Mouse (Mus musculus): ENCODE measurements at regions not wholly inside any gene's neighbourhood (a gene's known extent, or its start where the extent isn't known, plus 50 kb on each side); places are given as distances from the start of the nearest gene placed in this dataset.
A peak's percentile ranks its signal among the peaks of the same experiment; 100 is the strongest.

- TF ChIP-seq CTCF (conservative IDR thresholded peaks at IDR 0.05): no peak
- no peak for DNase-seq (ENCODE audit: low spot score in 2 of 2)
- Histone ChIP-seq H3K27ac (no peak overlapping the region), H3K4me3 (no peak overlapping the region)
These were observed 136.0 kb upstream of the Fndc3a start for GRCm38 (mm10) chr14:72845621-72846440.

GRCm38 (mm10) chr14:72844753-72845369 is 135.1 kb upstream of the Fndc3a start:
- peak in 1 of 2 experiments; percentile 24 for DNase-seq (ENCODE audit: low spot score in 2 of 2)
- no peak overlapping the region for H3K4me3 ChIP-seq
- H3K27ac ChIP-seq: peak overlapping the region; percentile 32; the same call in 1 of the 2 replicates
- TF ChIP-seq CTCF (conservative IDR thresholded peaks at IDR 0.05): no peak

DNA sequence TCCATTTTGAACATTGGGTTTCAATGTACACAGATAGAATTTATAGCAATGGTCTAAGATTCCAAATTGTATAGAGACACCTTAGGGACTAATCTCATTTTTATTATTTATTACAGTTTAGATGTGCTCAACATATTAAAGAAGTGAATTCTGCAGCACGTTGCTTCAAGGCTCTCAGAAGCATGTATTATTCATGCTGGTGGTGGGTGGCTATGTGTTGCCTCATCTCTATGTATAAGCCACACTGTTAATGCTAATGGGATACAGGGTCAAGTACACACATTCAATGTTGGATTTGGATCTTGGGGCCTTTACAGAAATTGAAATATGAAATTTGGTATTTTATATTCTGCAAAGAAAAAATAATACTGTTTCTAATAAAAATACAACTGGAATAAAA is 131.9 kb upstream of the Fndc3a start:
- TF ChIP-seq CTCF (conservative IDR thresholded peaks at IDR 0.05): no peak
- DNase-seq (ENCODE audit: low spot score in 2 of 2): no peak
- H3K27ac ChIP-seq: no peak overlapping the region
- no peak overlapping the region for H3K4me3 ChIP-seq

DNA sequence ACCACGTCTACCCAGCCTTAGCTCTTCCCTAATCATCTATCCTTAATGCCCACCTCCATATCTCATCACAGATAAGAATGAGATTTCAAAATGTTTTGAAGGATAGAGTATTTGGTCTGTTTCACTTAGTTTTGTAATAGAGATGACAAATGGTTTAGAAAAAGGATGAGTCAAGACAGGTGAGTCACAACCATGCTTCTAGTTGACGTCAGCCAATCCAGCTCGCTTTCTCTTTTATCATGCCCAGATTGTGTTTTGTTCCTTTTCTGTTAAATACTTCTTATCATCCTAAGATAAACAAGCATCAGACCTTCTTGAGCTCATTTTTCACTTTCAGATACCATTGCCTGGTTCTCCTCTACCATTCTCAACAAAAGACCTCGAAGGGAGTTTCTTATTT is 125.4 kb upstream of the Fndc3a start:
- Histone ChIP-seq H3K27ac (no peak overlapping the region), H3K4me3 (no peak overlapping the region)
- TF ChIP-seq CTCF (conservative IDR thresholded peaks at IDR 0.05): no peak
- no peak for DNase-seq (ENCODE audit: low spot score in 2 of 2)

DNA sequence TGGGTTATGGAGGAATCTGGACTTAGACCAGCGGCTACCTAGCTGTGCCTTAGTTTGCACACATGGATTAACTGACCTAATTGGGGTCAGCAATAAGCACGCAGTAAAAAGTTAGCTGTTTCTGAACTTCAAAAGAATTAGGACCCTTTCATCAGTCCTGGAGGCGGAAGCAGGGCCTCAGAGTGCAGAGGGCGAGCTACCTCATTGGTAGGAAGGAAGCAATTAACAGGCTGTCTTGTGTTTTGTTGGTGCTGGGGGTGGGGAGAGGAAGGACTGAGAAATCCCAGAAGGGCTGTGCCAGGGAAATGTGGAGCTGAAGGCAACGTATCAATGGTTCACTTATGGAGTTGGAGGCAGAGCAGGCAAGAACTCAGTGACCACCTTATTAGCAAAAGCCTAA is 119.5 kb upstream of the Fndc3a start:
- Histone ChIP-seq H3K4me3 (no peak overlapping the region), H3K27ac (no peak overlapping the region)
- DNase-seq (ENCODE audit: low spot score in 2 of 2): no peak
- TF ChIP-seq CTCF (conservative IDR thresholded peaks at IDR 0.05): no peak

DNA sequence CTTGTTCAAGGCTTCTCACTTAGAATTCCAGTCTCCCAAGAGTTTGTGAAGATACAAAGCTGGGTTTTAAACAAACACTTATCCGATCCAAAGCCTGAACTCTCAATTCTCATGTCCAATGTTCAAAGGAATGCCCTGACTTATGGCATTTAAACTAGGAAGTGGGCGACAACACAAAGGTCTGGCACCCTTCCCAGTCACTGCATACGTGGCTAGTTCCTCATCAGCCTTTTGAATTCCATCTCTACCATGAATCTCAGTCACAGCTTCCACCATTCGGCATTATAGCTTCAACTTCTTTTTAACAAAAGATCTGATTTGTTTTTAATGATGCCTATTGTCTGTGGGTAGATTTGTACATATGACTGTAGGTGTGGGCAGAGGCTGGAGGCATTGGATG is 115.7 kb upstream of the Fndc3a start:
- no peak for DNase-seq (ENCODE audit: low spot score in 2 of 2)
- Histone ChIP-seq H3K27ac (no peak overlapping the region), H3K4me3 (no peak overlapping the region)
- TF ChIP-seq CTCF (conservative IDR thresholded peaks at IDR 0.05): no peak

- H3K27ac ChIP-seq: no peak overlapping the region
- no peak overlapping the region for H3K4me3 ChIP-seq
- TF ChIP-seq CTCF (conservative IDR thresholded peaks at IDR 0.05): no peak
- DNase-seq (ENCODE audit: low spot score in 2 of 2): no peak
These were observed 112.4 kb upstream of the Fndc3a start for GRCm38 (mm10) chr14:72822231-72822615.

DNA sequence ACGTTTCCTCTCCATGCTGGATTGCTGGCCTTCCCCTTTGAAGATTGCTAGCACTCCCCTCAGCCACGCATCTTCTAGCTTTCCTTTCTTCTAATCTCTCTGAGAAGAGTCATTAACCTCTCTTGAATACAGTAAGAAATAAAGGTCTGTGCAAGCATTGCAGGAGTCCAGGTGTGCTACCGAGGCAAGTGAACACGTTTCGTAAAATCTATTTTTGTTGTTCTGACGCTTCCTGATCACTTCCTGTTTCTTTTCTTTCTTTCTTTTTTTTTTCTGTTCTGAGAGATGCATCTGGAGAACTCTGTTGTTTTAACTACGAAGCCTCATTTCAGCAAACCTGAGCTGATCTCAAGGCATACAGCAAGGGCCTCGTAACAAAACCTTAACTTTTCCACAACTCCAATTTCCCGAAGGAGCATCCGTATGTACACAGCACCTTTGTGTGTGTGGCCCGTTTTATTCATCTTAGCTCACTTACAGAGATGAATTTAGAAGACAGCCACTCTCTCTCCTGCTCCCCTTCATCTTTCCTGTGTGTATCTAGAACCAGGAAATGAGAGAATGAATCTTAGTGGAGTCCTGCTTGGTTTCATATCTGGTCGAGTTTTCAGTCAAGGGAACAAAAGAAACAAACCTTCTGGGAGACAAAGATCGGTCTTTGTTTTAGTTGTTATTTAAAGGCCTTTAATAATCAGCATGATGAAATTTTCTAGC is 111.9 kb upstream of the Fndc3a start:
- Histone ChIP-seq H3K4me3 (no peak overlapping the region), H3K27ac (no peak overlapping the region)
- DNase-seq (ENCODE audit: low spot score in 2 of 2): no peak
- no peak for TF ChIP-seq CTCF (conservative IDR thresholded peaks at IDR 0.05)

DNA sequence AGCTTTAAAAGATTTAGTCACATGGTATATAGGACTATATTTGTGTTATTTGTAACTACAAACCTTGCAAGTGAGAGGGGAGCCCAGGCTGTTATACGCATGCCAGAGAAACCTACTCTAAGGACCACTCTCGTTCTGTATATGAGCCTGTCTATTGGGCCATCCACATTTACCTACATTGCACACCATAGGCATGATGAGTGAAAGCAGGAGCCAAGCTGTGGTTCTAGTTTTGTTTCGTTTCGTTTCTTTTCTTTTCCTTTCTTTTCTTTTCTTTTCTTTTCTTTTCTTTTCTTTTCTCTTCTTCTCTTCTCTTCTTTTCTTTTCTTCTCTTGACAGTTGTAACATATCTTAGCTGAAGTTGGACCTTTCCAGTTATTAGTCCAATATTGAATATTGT is 109.2 kb upstream of the Fndc3a start:
- Histone ChIP-seq H3K4me3 (no peak overlapping the region), H3K27ac (no peak overlapping the region)
- no peak for TF ChIP-seq CTCF (conservative IDR thresholded peaks at IDR 0.05)
- no peak for DNase-seq (ENCODE audit: low spot score in 2 of 2)

- no peak for DNase-seq (ENCODE audit: low spot score in 2 of 2)
- TF ChIP-seq CTCF (conservative IDR thresholded peaks at IDR 0.05): no peak
These were observed 108.0 kb upstream of the Fndc3a start for GRCm38 (mm10) chr14:72817764-72818163.

DNA sequence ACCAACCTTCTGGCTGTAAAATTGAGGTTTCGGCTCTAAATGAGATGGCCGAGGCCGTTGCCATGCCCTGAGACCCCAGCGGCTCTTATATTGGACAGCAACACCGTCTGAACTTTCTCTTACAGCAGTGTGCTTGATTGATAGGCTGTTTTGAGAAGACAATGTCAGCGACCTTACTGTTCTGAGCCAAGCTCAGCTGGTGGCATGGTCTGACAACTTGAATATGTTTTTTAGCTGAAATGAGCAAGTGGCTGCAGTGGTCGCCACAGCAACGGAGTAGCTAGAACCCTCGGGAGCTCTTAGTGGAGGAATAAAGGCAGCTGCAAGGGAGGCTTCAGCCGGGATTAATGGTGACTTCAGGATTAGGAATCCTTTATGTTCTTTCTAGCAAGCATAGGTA is 107.0 kb upstream of the Fndc3a start:
- no peak overlapping the region for H3K27ac ChIP-seq
- peak in 1 of 2 experiments; percentile 2 for DNase-seq (ENCODE audit: low spot score in 2 of 2)
- peak overlapping the region; percentile 33 for H3K4me3 ChIP-seq
- no peak for TF ChIP-seq CTCF (conservative IDR thresholded peaks at IDR 0.05)

More at GRCm38 (mm10) chr14:72817764-72818163, 108.0 kb upstream of the Fndc3a start:
- no peak overlapping the region for H3K4me3 ChIP-seq
- H3K27ac ChIP-seq: no peak overlapping the region

DNA sequence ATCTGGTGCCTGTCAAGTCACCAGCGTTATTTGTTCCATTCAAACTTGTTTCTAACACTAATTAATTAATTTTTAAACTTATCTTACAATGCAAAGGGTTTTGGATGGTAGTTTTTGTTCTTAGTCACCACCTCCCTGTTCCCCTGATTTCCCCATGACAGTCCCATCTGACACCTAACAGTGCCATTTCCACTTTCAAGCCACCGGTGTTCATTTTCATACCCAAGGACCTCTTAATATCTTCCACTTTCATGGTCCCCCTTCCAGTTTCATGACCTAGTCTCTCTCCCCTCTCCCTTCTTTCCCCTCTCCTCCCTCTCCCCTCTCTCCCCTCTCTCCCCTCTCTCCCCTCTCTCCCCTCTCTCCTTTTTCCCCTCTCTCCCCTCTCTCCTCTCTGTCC is 99.3 kb upstream of the Fndc3a start:
- no peak for TF ChIP-seq CTCF (conservative IDR thresholded peaks at IDR 0.05)
- Histone ChIP-seq H3K27ac (no peak overlapping the region), H3K4me3 (no peak overlapping the region)
- no peak for DNase-seq (ENCODE audit: low spot score in 2 of 2)

GRCm38 (mm10) chr14:72807947-72808346 is 98.1 kb upstream of the Fndc3a start:
- Histone ChIP-seq H3K27ac (no peak overlapping the region), H3K4me3 (no peak overlapping the region)
- no peak for DNase-seq (ENCODE audit: low spot score in 2 of 2)
- TF ChIP-seq CTCF (conservative IDR thresholded peaks at IDR 0.05): no peak

Data from layer of hippocampus, adult 2 months (tissue).